Mouse (Mus musculus): ENCODE results near the gene Psmb7. TPM values are rescaled to one million over a fixed set of nuclear protein-coding genes. Genes with fewer than 3 reads are reported as not detected.

Gene Psmb7
- polyA plus RNA-seq, 1 experiment from 2014 or later, result 352 TPM

GRCm38 (mm10) chr2:38675366-38675969 is 31.6 kb upstream of the Psmb7 start:
- Histone ChIP-seq H3K27me3 (ENCODE audit: control insufficient read depth, insufficient read depth, low read length) (no peaks in the 10 kb centered on the region), H3K9me3 (ENCODE audit: control insufficient read depth, low read length) (no peaks in the 10 kb centered on the region), H3K9ac (ENCODE audit: low read length) (no peak overlapping the region), H3K27ac (ENCODE audit: low read depth, low read length) (no peak overlapping the region), H3K4me1 (ENCODE audit: control insufficient read depth, insufficient read depth, low read length) (no peaks in the 10 kb centered on the region), H3K4me3 (ENCODE audit: low read depth, low read length) (no peak overlapping the region), H3K4me2 (ENCODE audit: low read depth) (no peak overlapping the region), H3K36me3 (ENCODE audit: control insufficient read depth, insufficient read depth, low read length) (no peaks in the 10 kb centered on the region)
- 59% methylated on average over 9 of the region's 9 CpGs for WGBS
- ATAC-seq (ENCODE audit: insufficient read depth, low FRiP score, low TSS enrichment) (peak; percentile 53), DNase-seq (ENCODE audit: low spot score) (no peak)

GRCm38 (mm10) chr2:38672496-38672895 is 28.6 kb upstream of the Psmb7 start:
- no peak overlapping the region for H3K9ac ChIP-seq (ENCODE audit: low read length)
- H3K9me3 ChIP-seq (ENCODE audit: control insufficient read depth, low read length), result no peaks in the 10 kb centered on the region
- no peaks in the 10 kb centered on the region for H3K36me3 ChIP-seq (ENCODE audit: control insufficient read depth, insufficient read depth, low read length)
- ATAC-seq (ENCODE audit: insufficient read depth, low FRiP score, low TSS enrichment) (no peak), DNase-seq (ENCODE audit: low spot score) (no peak)
- H3K27ac ChIP-seq (ENCODE audit: low read depth, low read length), result no peak overlapping the region
- WGBS, result 64% methylated on average over 11 of the region's 11 CpGs
- H3K4me1 ChIP-seq (ENCODE audit: control insufficient read depth, insufficient read depth, low read length), result 0 out of 2 replicates have a peak, but pooled peaks cover 2% of the 10 kb centered on the region
- H3K4me3 ChIP-seq (ENCODE audit: low read depth, low read length), result no peak overlapping the region
- H3K4me2 ChIP-seq (ENCODE audit: low read depth), result no peak overlapping the region
- no peaks in the 10 kb centered on the region for H3K27me3 ChIP-seq (ENCODE audit: control insufficient read depth, insufficient read depth, low read length)

GRCm38 (mm10) chr2:38668802-38669580 is 25.1 kb upstream of the Psmb7 start:
- Histone ChIP-seq H3K9me3 (ENCODE audit: control insufficient read depth, low read length) (no peaks in the 10 kb centered on the region), H3K27ac (ENCODE audit: low read depth, low read length) (no peak overlapping the region), H3K36me3 (ENCODE audit: control insufficient read depth, insufficient read depth, low read length) (no peaks in the 10 kb centered on the region), H3K4me1 (ENCODE audit: control insufficient read depth, insufficient read depth, low read length) (0 out of 2 replicates have a peak, but pooled peaks cover 2% of the 10 kb centered on the region), H3K9ac (ENCODE audit: low read length) (no peak overlapping the region), H3K4me3 (ENCODE audit: low read depth, low read length) (no peak overlapping the region), H3K27me3 (ENCODE audit: control insufficient read depth, insufficient read depth, low read length) (no peaks in the 10 kb centered on the region), H3K4me2 (ENCODE audit: low read depth) (peak overlapping the region; percentile 9; the same call in 1 of the 2 replicates)
- DNase-seq (ENCODE audit: low spot score), result peak; percentile 47
- WGBS, result 10% methylated on average over 17 of the region's 17 CpGs
- peak; percentile 55; the same call in 1 of the 2 replicates for ATAC-seq (ENCODE audit: insufficient read depth, low FRiP score, low TSS enrichment)

GRCm38 (mm10) chr2:38661398-38661797 is 17.5 kb upstream of the Psmb7 start:
- no peaks in the 10 kb centered on the region for H3K9me3 ChIP-seq (ENCODE audit: control insufficient read depth, low read length)
- H3K4me1 ChIP-seq (ENCODE audit: control insufficient read depth, insufficient read depth, low read length), result no peaks in the 10 kb centered on the region
- no peak for DNase-seq (ENCODE audit: low spot score)
- H3K4me3 ChIP-seq (ENCODE audit: low read depth, low read length), result no peak overlapping the region
- no peaks in the 10 kb centered on the region for H3K27me3 ChIP-seq (ENCODE audit: control insufficient read depth, insufficient read depth, low read length)
- H3K9ac ChIP-seq (ENCODE audit: low read length), result no peak overlapping the region
- 6% methylated on average over 1 of the region's 1 CpGs for WGBS
- H3K36me3 ChIP-seq (ENCODE audit: control insufficient read depth, insufficient read depth, low read length), result no peaks in the 10 kb centered on the region
- no peak for ATAC-seq (ENCODE audit: insufficient read depth, low FRiP score, low TSS enrichment)
- H3K27ac ChIP-seq (ENCODE audit: low read depth, low read length), result no peak overlapping the region
- no peak overlapping the region for H3K4me2 ChIP-seq (ENCODE audit: low read depth)

GRCm38 (mm10) chr2:38658338-38658836 is 14.5 kb upstream of the Psmb7 start:
- H3K27me3 ChIP-seq (ENCODE audit: control insufficient read depth, insufficient read depth, low read length), result no peaks in the 10 kb centered on the region
- H3K4me1 ChIP-seq (ENCODE audit: control insufficient read depth, insufficient read depth, low read length), result no peaks in the 10 kb centered on the region
- peak overlapping the region; percentile 22 for H3K4me3 ChIP-seq (ENCODE audit: low read depth, low read length)
- DNase-seq (ENCODE audit: low spot score) (peak; percentile 88), ATAC-seq (ENCODE audit: insufficient read depth, low FRiP score, low TSS enrichment) (peak; percentile 89)
- no peaks in the 10 kb centered on the region for H3K36me3 ChIP-seq (ENCODE audit: control insufficient read depth, insufficient read depth, low read length)
- whole genome bisulfite sequencing, result 1% methylated on average over 24 of the region's 25 CpGs
- peak overlapping the region; percentile 42 for H3K9ac ChIP-seq (ENCODE audit: low read length)
- no peaks in the 10 kb centered on the region for H3K9me3 ChIP-seq (ENCODE audit: control insufficient read depth, low read length)
- H3K27ac ChIP-seq (ENCODE audit: low read depth, low read length), result no peak overlapping the region
- peak overlapping the region; percentile 46 for H3K4me2 ChIP-seq (ENCODE audit: low read depth)

- no peak for DNase-seq (ENCODE audit: low spot score)
- WGBS, result 78% methylated on average over 2 of the region's 2 CpGs
- no peak overlapping the region for H3K4me3 ChIP-seq (ENCODE audit: low read depth, low read length)
- no peak overlapping the region for H3K27ac ChIP-seq (ENCODE audit: low read depth, low read length)
- no peaks in the 10 kb centered on the region for H3K4me1 ChIP-seq (ENCODE audit: control insufficient read depth, insufficient read depth, low read length)
- no peaks in the 10 kb centered on the region for H3K36me3 ChIP-seq (ENCODE audit: control insufficient read depth, insufficient read depth, low read length)
- no peak overlapping the region for H3K4me2 ChIP-seq (ENCODE audit: low read depth)
- no peaks in the 10 kb centered on the region for H3K27me3 ChIP-seq (ENCODE audit: control insufficient read depth, insufficient read depth, low read length)
- H3K9me3 ChIP-seq (ENCODE audit: control insufficient read depth, low read length), result no peaks in the 10 kb centered on the region
- ATAC-seq (ENCODE audit: insufficient read depth, low FRiP score, low TSS enrichment), result no peak
- H3K9ac ChIP-seq (ENCODE audit: low read length), result no peak overlapping the region
These were observed 9.8 kb upstream of the Psmb7 start for GRCm38 (mm10) chr2:38653694-38654093.

GRCm38 (mm10) chr2:38653293-38653619 is 9.4 kb upstream of the Psmb7 start:
- Histone ChIP-seq H3K36me3 (ENCODE audit: control insufficient read depth, insufficient read depth, low read length) (no peaks in the 10 kb centered on the region), H3K27ac (ENCODE audit: low read depth, low read length) (no peak overlapping the region), H3K27me3 (ENCODE audit: control insufficient read depth, insufficient read depth, low read length) (no peaks in the 10 kb centered on the region), H3K9me3 (ENCODE audit: control insufficient read depth, low read length) (no peaks in the 10 kb centered on the region), H3K4me1 (ENCODE audit: control insufficient read depth, insufficient read depth, low read length) (no peaks in the 10 kb centered on the region), H3K9ac (ENCODE audit: low read length) (no peak overlapping the region), H3K4me3 (ENCODE audit: low read depth, low read length) (no peak overlapping the region), H3K4me2 (ENCODE audit: low read depth) (no peak overlapping the region)
- DNase-seq (ENCODE audit: low spot score), result no peak
- no peak for ATAC-seq (ENCODE audit: insufficient read depth, low FRiP score, low TSS enrichment)
- 96% methylated on average over 5 of the region's 5 CpGs for WGBS

- Histone ChIP-seq H3K27ac (ENCODE audit: low read depth, low read length) (no peak overlapping the region), H3K36me3 (ENCODE audit: control insufficient read depth, insufficient read depth, low read length) (no peaks in the 10 kb centered on the region), H3K4me2 (ENCODE audit: low read depth) (no peak overlapping the region), H3K9me3 (ENCODE audit: control insufficient read depth, low read length) (no peaks in the 10 kb centered on the region), H3K27me3 (ENCODE audit: control insufficient read depth, insufficient read depth, low read length) (no peaks in the 10 kb centered on the region), H3K9ac (ENCODE audit: low read length) (no peak overlapping the region), H3K4me1 (ENCODE audit: control insufficient read depth, insufficient read depth, low read length) (no peaks in the 10 kb centered on the region), H3K4me3 (ENCODE audit: low read depth, low read length) (no peak overlapping the region)
- WGBS, result 65% methylated on average over 10 of the region's 10 CpGs
- no peak for DNase-seq (ENCODE audit: low spot score)
- ATAC-seq (ENCODE audit: insufficient read depth, low FRiP score, low TSS enrichment), result no peak
These were observed 8.8 kb upstream of the Psmb7 start for GRCm38 (mm10) chr2:38652565-38653292.
